Mouse (Mus musculus) effector memory CD4-positive, alpha-beta T cell, adult 7 months (primary cell): ENCODE data around the gene Pon2. TPM values are rescaled to one million over a fixed set of nuclear protein-coding genes. Genes with fewer than 3 reads are reported as not detected.

Experiments
- polyA plus RNA-seq: library from polyadenylated mRNA; unstranded; fragments of 100-300 nt; shearing (Covaris generic); gene quantifications from one replicate; pipeline ENCODE4 v1.2.1, GENCODE M21; 2017

Pon2 gene
- 74.8 TPM for polyA plus RNA-seq

GRCm38 (mm10) chr6:5298092-5298554 lies at the start of gene Pon2:
TSS of gene Pon2 (minus strand) at chr6:5298455.

GRCm38 (mm10) chr6:5255722-5256451 lies 42.4 kb downstream of the Pon2 start, which contains the start of gene Pon3:
TSS of gene Pon3 (minus strand) at chr6:5256286.

Other genes starting within 250 kb of the Pon2 start
- not detected for gene Pon1, start 104.5 kb downstream of the Pon2 start, polyA plus RNA-seq
- 2.7 TPM for gene Pon3, start 42.2 kb downstream of the Pon2 start, polyA plus RNA-seq
- 0.73 TPM for gene Asb4, start 84.9 kb upstream of the Pon2 start, polyA plus RNA-seq
- gene Pdk4, start 197.9 kb upstream of the Pon2 start, polyA plus RNA-seq: 0.11 TPM